Mouse (Mus musculus) kidney, adult 8-10 months (tissue): Measurements from ENCODE around the gene Tnfrsf1b.

ENCODE experiments used
- DNase-seq, 2 experiments: peaks; one replicate each; pipeline ENCODE4 v3.0.0; 2022

The Tnfrsf1b gene

GRCm38 (mm10) chr4:145256144-145256543 is 9.5 kb upstream of the Tnfrsf1b start:
- no peak for DNase-seq

GRCm38 (mm10) chr4:145254418-145254817 is 7.7 kb upstream of the Tnfrsf1b start:
- no peak for DNase-seq

- no peak for DNase-seq
Measured at GRCm38 (mm10) chr4:145252611-145253010, 5.9 kb upstream of the Tnfrsf1b start.

GRCm38 (mm10) chr4:145251546-145251945 is 4.9 kb upstream of the Tnfrsf1b start:
- DNase-seq = no peak

GRCm38 (mm10) chr4:145250002-145250401 is 3.3 kb upstream of the Tnfrsf1b start:
- DNase-seq = no peak

- DNase-seq = no peak
Measured at GRCm38 (mm10) chr4:145247556-145247955, 886 bp upstream of the Tnfrsf1b start.

- DNase-seq = no peak
Measured at GRCm38 (mm10) chr4:145245581-145245980, 1.1 kb downstream of the Tnfrsf1b start.

GRCm38 (mm10) chr4:145244676-145245075 is 2.0 kb downstream of the Tnfrsf1b start:
- no peak for DNase-seq

GRCm38 (mm10) chr4:145242719-145243350 is 3.8 kb downstream of the Tnfrsf1b start:
- DNase-seq = no peak

- DNase-seq = peak in 1 of 2 experiments; percentile 32
Measured at GRCm38 (mm10) chr4:145240723-145241231, 5.9 kb downstream of the Tnfrsf1b start.

GRCm38 (mm10) chr4:145239049-145239830 is 7.4 kb downstream of the Tnfrsf1b start:
- peak; percentile 45 to 72 for DNase-seq

GRCm38 (mm10) chr4:145236027-145236426 is 10.6 kb downstream of the Tnfrsf1b start:
- no peak for DNase-seq

GRCm38 (mm10) chr4:145233487-145234228 is 13.0 kb downstream of the Tnfrsf1b start:
- no peak for DNase-seq

GRCm38 (mm10) chr4:145231732-145232131 is 14.9 kb downstream of the Tnfrsf1b start:
- DNase-seq = no peak

GRCm38 (mm10) chr4:145230647-145231046 is 16.0 kb downstream of the Tnfrsf1b start:
- DNase-seq = no peak

- DNase-seq = no peak
Measured at GRCm38 (mm10) chr4:145229524-145230163, 17.0 kb downstream of the Tnfrsf1b start.

- no peak for DNase-seq
Measured at GRCm38 (mm10) chr4:145229051-145229450, 17.6 kb downstream of the Tnfrsf1b start.

- DNase-seq = no peak
Measured at GRCm38 (mm10) chr4:145224613-145225012, 22.1 kb downstream of the Tnfrsf1b start.

GRCm38 (mm10) chr4:145222064-145222463 is 24.6 kb downstream of the Tnfrsf1b start:
- no peak for DNase-seq

GRCm38 (mm10) chr4:145221379-145221778 is 25.3 kb downstream of the Tnfrsf1b start:
- no peak for DNase-seq

GRCm38 (mm10) chr4:145220001-145220400 is 26.7 kb downstream of the Tnfrsf1b start:
- DNase-seq = no peak

GRCm38 (mm10) chr4:145219240-145219985 is 27.3 kb downstream of the Tnfrsf1b start:
- peak in 1 of 2 experiments; percentile 26 for DNase-seq
